Mouse (Mus musculus) gastrocnemius, postnatal 36 days (tissue): ENCODE results near the gene Cdc20b. TPM values are rescaled to one million over a fixed set of nuclear protein-coding genes. Genes with fewer than 3 reads are reported as not detected.

ENCODE experiments used
- DNase-seq, 2 experiments: peaks; one replicate each; pipeline ENCODE4 v3.0.0; 2022
- intact Hi-C: fragments of 180-260 bp; cut with DNase I; formaldehyde crosslinking; loops from one replicate; pipeline ENCODE4 v1.15.1; 2025
- microRNA-seq, 2 experiments: library from miRNA; unstranded; fragments of <30 nt; microRNA quantifications; one replicate each; pipeline ENCODE4 v1.2.0; 2021
- total RNA-seq, 2 experiments: library from RNA; stranded (reverse); gene quantifications; 2 replicates each; pipeline ENCODE4 v1.2.3; 2021

Gene Cdc20b
- total RNA-seq, 2 experiments from 2014 or later: not detected

GRCm38 (mm10) chr13:113087226-113088017 lies 52.5 kb downstream of the Cdc20b start:
- no peak for DNase-seq
- intact Hi-C loops: no loop called here

GRCm38 (mm10) chr13:113090489-113090888 lies 55.6 kb downstream of the Cdc20b start:
- DNase-seq: no peak
- intact Hi-C loops: no loop called here

GRCm38 (mm10) chr13:113094618-113095017 lies 59.7 kb downstream of the Cdc20b start:
- intact Hi-C loops: no loop called here
- no peak for DNase-seq

GRCm38 (mm10) chr13:113097011-113097410 lies 62.1 kb downstream of the Cdc20b start:
- intact Hi-C loops: no loop called here
- no peak for DNase-seq

- intact Hi-C loops: no loop called here
- no peak for DNase-seq
Observed at GRCm38 (mm10) chr13:113098406-113098805, 63.5 kb downstream of the Cdc20b start.

GRCm38 (mm10) chr13:113100879-113101278 lies 66.0 kb downstream of the Cdc20b start, which contains the start of gene Gzma:
Gene Gzma, minus strand, starts transcription at chr13:113100981.
- no peak for DNase-seq
- intact Hi-C loops: no loop called here

GRCm38 (mm10) chr13:113101804-113102203 lies 66.9 kb downstream of the Cdc20b start:
- intact Hi-C loops: no loop called here

GRCm38 (mm10) chr13:113104759-113105158 lies 69.8 kb downstream of the Cdc20b start:
- no peak for DNase-seq
- intact Hi-C loops: no loop called here

More at GRCm38 (mm10) chr13:113101804-113102203, 66.9 kb downstream of the Cdc20b start:
- DNase-seq: no peak

- intact Hi-C loops: no loop called here
- DNase-seq: no peak
Observed at GRCm38 (mm10) chr13:113118977-113119376, 84.1 kb downstream of the Cdc20b start.

GRCm38 (mm10) chr13:113120324-113121237 lies 85.7 kb downstream of the Cdc20b start:
- DNase-seq: no peak
- intact Hi-C loops: no loop called here

- no peak for DNase-seq
- intact Hi-C loops: no loop called here
Observed at GRCm38 (mm10) chr13:113121326-113121725, 86.4 kb downstream of the Cdc20b start.

- no peak for DNase-seq
- intact Hi-C loops: no loop called here
Observed at GRCm38 (mm10) chr13:113129974-113130373, 95.1 kb downstream of the Cdc20b start.

GRCm38 (mm10) chr13:113139597-113139996 lies 104.7 kb downstream of the Cdc20b start:
- DNase-seq: no peak
- intact Hi-C loops: no loop called here

Small RNAs within 50 kb of the gene (microRNA-seq; reads per million reads assigned to microRNA genes)
- gene Mir449a (16.3 to 24.3 reads per million in 2 experiments), gene Mir449b (0 reads per million in 2 experiments), gene Mir449c (0 to 0.74 reads per million in 2 experiments)

Other genes starting within 250 kb of the Cdc20b start
- 10 to 100 TPM; 34.2 to 42.7 TPM for gene Plpp1, start 234.3 kb upstream of the Cdc20b start, total RNA-seq
- 10 to 100 TPM; 22.6 to 27.3 TPM for gene Mtrex, start 107.7 kb upstream of the Cdc20b start, total RNA-seq
- gene Dhx29, start 107.7 kb upstream of the Cdc20b start, total RNA-seq: 10 to 100 TPM; 11.4 to 12.9 TPM
- not detected for gene Ccno, start 47.3 kb upstream of the Cdc20b start, total RNA-seq
- gene Mcidas, start 41.3 kb upstream of the Cdc20b start, total RNA-seq: not detected
- 1 to 10 TPM; 7.6 to 7.7 TPM for gene Gpx8, start 11.3 kb downstream of the Cdc20b start, total RNA-seq
- under 1 TPM in 1 of 2 experiments, not detected in 1; 0.61 TPM for gene Gzma, start 65.9 kb downstream of the Cdc20b start, total RNA-seq
- gene Esm1, start 174.5 kb downstream of the Cdc20b start, total RNA-seq: under 1 TPM; 0.39 to 0.56 TPM
- not detected for gene Gzmk, start 190.8 kb downstream of the Cdc20b start, total RNA-seq